ENCODE assay signal across 8 mouse cellular contexts in genomic region chr16:55821571-55821981, GRCm38 (mm10). TPM values are rescaled to one million over a fixed set of nuclear protein-coding genes. Genes with fewer than 3 reads are reported as not detected.
DNase-seq lines count a peak whose midpoint lies in the region; TF ChIP-seq lines count a peak whose summit lies in the region.

No protein-coding gene starts in this region.

- H3K27me3 ChIP-seq in kidney, adult 2 months (replicated peaks; ENCODE audit: control insufficient read depth, insufficient read depth, low read length), result no peaks in the 10 kb centered on the region
- H3K27me3 ChIP-seq in megakaryocyte, embryonic 14.5 days (replicated peaks), result no peaks in the 10 kb centered on the region

- peaks cover 4% of the 10 kb centered on the region; the same call in 1 of the 2 replicates for H3K36me3 ChIP-seq in kidney, adult 2 months (ENCODE audit: control insufficient read depth, insufficient read depth, low read length)
- peaks cover 33% of the 10 kb centered on the region for H3K36me3 ChIP-seq in megakaryocyte, embryonic 14.5 days (replicated peaks; ENCODE audit: low read length)

- TF ChIP-seq POLR2A in kidney, adult 2 months (IDR thresholded peaks at IDR 0.05; ENCODE audit: low read depth, low read length), result no peak

- no peak for TF ChIP-seq CTCF in kidney, adult 2 months (conservative IDR thresholded peaks at IDR 0.05; ENCODE audit: insufficient read depth, insufficient read length, low read depth, low read length)

- WGBS in kidney, adult 2 months, result 2% methylated on average over 39 of the region's 40 CpGs

- DNase-seq in kidney, adult 2 months, result peak; percentile 65
- DNase-seq in kidney, adult 18-20 months, result no peak
- peak; percentile 50 for DNase-seq in NIH3T3 (ENCODE audit: low read depth)
- peak; percentile 38 to 52 for DNase-seq in heart, adult 9 months (ENCODE audit: low spot score in 2 of 2)
- DNase-seq in kidney, postnatal 10 days, result peak; percentile 63
- no peak for DNase-seq in urinary bladder, postnatal 4 days (ENCODE audit: low spot score in 2 of 2)
- DNase-seq in layer of hippocampus, postnatal 14 days (ENCODE audit: low spot score in 2 of 2), result no peak

- peak overlapping the region; percentile 96 for H3K27ac ChIP-seq in kidney, adult 2 months (ENCODE audit: insufficient read depth, low read depth, low read length)

- H3K9me3 ChIP-seq in megakaryocyte, embryonic 14.5 days, result no peaks in the 10 kb centered on the region

- peaks cover 24% of the 10 kb centered on the region; the same call in 1 of the 2 replicates for H3K4me1 ChIP-seq in kidney, adult 2 months (ENCODE audit: control insufficient read depth, insufficient read depth, low read length)
- H3K4me1 ChIP-seq in megakaryocyte, embryonic 14.5 days, result peaks cover 44% of the 10 kb centered on the region

- peak overlapping the region; percentile 92 for H3K4me3 ChIP-seq in kidney, adult 2 months (ENCODE audit: insufficient read depth, low read depth, low read length)
- peak overlapping the region; percentile 99 for H3K4me3 ChIP-seq in megakaryocyte, embryonic 14.5 days (replicated peaks)

RNA-seq across cellular contexts. Expression of gene Nfkbiz, which starts 17.1 kb away (rescaled TPM):
- 4.7 and 5.2 TPM in 2 replicates for polyA plus RNA-seq in kidney, adult 2 months (2012; rRNA removed)
- polyA plus RNA-seq in megakaryocyte, embryonic 14.5 days (2012; ENCODE audit: insufficient read depth, low replicate concordance), result 3.0 and 3.4 TPM in 2 replicates
- total RNA-seq in layer of hippocampus, postnatal 14 days (2021), result 1 to 10 TPM; 4.9 to 5.1 TPM

Comparison
In these comparisons a context has a peak if more than half of its experiments do, and no peak if none do; other contexts are left out.
1. DNase-seq: peak in kidney, adult 2 months (single experiment), NIH3T3 (single experiment), heart, adult 9 months (2 of 2) and kidney, postnatal 10 days (single experiment); none in kidney, adult 18-20 months (single experiment), urinary bladder, postnatal 4 days (0 of 2) and layer of hippocampus, postnatal 14 days (0 of 2).